Comparison of ENCODE assay signal across 16 mouse cellular contexts in the genomic region with DNA sequence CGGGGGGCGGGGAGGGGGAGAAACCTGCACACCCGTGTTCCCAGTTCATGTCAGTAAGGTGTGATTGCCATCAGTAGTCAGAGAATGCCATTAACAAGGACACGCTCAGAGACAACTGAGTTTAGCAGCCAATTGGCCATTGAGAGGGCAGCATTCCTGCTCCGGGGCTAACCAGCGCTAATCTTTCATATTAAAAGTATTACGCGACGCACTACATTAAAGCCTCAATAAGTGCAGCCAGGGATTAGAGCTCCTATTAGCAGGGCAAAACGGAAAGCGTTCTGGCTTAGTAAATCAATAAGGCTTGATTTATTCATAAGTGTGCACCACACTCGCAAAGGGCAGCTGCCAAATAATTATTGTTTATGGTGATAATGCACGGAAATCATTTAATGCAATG. TPM values are rescaled to one million over a fixed set of nuclear protein-coding genes. Genes with fewer than 3 reads are reported as not detected.
"Had no signal": no experiment of that assay in that cellular context is flagged by ENCODE, and none has a peak within 500 bp of the region (broad histone marks: within the 10 kb centered on the region; RNA-seq: fewer than 3 reads in every experiment).

No protein-coding gene starts in this region.

- H3K4me1 ChIP-seq: limb, embryonic 10.5 days; liver, embryonic 15.5 days; stomach, embryonic 15.5 days had no signal

- H3K27me3 ChIP-seq: liver, embryonic 15.5 days; stomach, embryonic 15.5 days had no signal

- H3K27ac ChIP-seq: left cerebral cortex, adult 2 months; limb, embryonic 10.5 days; liver, embryonic 15.5 days; stomach, embryonic 15.5 days had no signal

- H3K4me2 ChIP-seq: liver, embryonic 11.5 days; liver, embryonic 15.5 days; stomach, embryonic 15.5 days had no signal

- H3K4me3 ChIP-seq: left cerebral cortex, adult 2 months; limb, embryonic 10.5 days; liver, embryonic 15.5 days; stomach, embryonic 15.5 days had no signal

- ATAC-seq: intestine, embryonic 16.5 days; lung, postnatal 0 days had no signal

- H3K36me3 ChIP-seq: limb, embryonic 10.5 days; liver, embryonic 15.5 days; stomach, embryonic 15.5 days had no signal

- DNase-seq: kidney, adult 8-10 months; kidney, postnatal 25 days; lung, adult 2 months; lung, postnatal 36 days; retina, postnatal 1 day; right cerebral cortex, postnatal 14 days; thymus, adult 2 months; thymus, postnatal 25 days had no signal

- H3K9ac ChIP-seq: liver, embryonic 15.5 days; stomach, embryonic 15.5 days had no signal

- H3K9me3 ChIP-seq: limb, embryonic 10.5 days; liver, embryonic 15.5 days; stomach, embryonic 15.5 days had no signal

RNA-seq across cellular contexts. Expression of a gene that starts 39.1 kb away (rescaled TPM):
- total RNA-seq: monocyte, adult 5-6 weeks had no signal
